Mouse (Mus musculus): ENCODE measurements around the gene Snupn.
"Not testable (repeated sequence)": the region's sequence is repeated elsewhere in the genome, so short reads cannot be mapped to it uniquely, and the experiment has no call there.

Gene Snupn

GRCm38 (mm10) chr9:56950414-56951400 lies at the start of gene Snupn:
Gene Snupn, plus strand, starts transcription at chr9:56950878.
- DNase-seq (ENCODE audit: low read depth) = peak; percentile 99

DNA sequence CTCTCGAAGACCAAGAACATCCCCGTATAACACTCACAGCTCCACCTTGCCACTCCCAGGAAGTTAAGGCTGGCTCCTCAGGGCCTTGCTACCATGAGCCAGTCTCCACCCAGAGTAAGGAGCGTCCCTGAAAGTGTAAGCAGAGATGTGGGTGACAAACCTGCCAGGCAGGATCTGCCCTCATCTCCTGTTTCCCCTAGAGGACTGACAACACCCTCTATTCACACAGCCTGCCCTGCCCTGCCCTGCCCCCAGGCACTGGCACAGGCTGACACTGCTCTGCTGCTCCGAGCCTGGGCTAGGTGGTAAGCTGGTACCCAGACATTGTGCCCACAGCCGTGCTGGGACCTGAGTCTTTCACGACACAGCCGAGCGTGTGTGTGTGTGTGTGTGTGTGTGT lies 49.5 kb upstream of the Snupn start:
- DNase-seq (ENCODE audit: low read depth) = peak; percentile 61

DNA sequence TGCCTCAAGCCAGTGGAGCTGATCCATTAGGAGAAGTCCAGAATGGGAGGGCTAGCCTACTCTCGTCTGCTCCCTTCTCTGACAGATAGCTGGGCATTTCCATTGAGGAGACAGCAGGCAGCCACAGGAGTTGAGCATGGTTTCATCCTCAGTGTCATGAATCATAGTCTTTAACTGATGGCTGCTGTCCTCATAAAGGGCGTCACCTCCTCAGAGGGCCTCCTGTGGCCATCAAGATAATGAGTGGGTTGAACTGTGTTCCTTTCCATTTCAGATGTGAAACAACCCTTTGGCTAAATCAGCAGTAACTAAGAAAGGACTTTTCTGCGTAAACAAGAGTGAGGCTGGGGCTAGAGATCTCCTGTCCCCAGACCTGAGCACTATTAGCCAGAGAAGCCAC lies 47.0 kb upstream of the Snupn start:
- DNase-seq (ENCODE audit: low read depth) = no peak

DNA sequence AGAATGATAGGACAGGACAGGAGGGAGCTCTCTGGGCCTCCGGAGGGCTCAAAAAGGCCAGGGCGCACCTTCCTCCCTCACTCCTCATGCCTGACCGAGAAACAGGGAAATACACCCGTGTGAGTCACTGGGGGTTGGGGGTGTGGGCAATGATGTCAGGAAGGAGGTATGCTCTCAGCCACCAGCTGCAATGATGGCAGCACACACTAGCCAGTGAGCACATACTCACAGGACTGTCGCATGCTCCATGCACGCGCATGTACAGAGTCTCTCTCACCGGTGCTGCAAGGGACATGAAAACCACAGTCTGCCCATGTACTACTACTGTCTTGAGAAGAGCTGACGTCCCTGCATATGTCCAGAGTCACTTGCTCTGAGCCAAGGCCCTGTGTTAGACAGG lies 43.1 kb upstream of the Snupn start:
- DNase-seq (ENCODE audit: low read depth) = peak; percentile 52

GRCm38 (mm10) chr9:56909991-56910390 lies 40.7 kb upstream of the Snupn start:
- DNase-seq (ENCODE audit: low read depth) = not testable (repeated sequence)

DNA sequence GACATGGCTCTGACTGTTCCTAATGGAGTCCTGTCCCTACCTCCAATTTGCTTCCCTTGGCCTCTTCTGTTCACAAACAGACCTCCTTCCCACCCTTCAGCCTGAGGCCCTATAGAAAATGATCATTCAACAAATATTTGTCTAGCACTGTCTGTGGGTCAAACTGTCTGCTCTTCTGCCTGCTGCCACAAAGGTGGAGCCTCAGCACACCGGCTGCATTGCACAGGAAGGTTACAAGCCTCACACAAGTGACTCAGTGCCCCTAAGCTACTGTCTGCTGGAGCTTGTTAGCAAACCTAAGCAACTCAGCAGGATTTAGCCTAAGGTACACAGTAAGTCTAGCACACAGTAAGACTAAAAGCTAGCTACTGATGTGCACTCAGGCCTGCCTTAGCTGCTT lies 39.7 kb upstream of the Snupn start:
- DNase-seq (ENCODE audit: low read depth) = no peak

DNA sequence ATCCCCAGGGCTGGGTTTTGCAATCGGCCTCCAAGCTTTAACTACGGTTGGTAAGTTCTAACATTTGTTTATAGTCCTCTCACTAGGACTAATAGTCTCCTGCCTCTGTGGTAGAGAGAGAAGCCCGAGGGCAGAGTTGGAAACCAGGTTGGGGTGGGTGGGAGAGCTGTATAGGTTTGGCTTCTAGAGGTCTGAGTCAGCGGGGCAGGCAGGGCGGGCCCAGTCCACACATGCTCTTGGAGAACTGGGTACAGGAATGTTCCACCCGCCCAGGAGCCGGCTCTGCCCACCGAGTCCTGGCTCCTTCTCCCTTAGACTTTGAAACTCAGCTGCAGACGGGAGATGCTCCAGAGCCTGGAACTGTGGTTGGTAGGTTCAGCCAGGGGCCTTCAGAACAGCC lies 36.7 kb upstream of the Snupn start:
- DNase-seq (ENCODE audit: low read depth) = no peak

DNA sequence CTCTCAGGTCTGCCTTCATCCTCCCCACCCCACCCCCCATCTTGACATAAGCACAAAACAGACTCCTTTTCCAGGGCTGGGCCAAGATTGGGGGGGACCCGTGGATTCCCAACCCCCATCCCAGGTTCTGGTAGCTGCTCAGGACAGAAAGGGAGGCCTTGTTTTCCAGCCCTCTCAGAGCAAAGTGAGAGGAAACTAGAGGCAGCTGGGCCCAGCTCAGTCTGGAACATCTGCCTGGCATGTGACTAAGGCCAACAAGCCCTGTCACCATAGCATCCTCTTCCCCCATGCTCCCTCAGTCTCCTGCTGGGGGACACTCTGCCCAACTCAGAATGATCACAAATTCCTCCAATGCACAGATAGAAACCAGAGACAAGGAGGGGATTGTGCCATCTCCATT lies 35.6 kb upstream of the Snupn start:
- no peak for DNase-seq (ENCODE audit: low read depth)

DNA sequence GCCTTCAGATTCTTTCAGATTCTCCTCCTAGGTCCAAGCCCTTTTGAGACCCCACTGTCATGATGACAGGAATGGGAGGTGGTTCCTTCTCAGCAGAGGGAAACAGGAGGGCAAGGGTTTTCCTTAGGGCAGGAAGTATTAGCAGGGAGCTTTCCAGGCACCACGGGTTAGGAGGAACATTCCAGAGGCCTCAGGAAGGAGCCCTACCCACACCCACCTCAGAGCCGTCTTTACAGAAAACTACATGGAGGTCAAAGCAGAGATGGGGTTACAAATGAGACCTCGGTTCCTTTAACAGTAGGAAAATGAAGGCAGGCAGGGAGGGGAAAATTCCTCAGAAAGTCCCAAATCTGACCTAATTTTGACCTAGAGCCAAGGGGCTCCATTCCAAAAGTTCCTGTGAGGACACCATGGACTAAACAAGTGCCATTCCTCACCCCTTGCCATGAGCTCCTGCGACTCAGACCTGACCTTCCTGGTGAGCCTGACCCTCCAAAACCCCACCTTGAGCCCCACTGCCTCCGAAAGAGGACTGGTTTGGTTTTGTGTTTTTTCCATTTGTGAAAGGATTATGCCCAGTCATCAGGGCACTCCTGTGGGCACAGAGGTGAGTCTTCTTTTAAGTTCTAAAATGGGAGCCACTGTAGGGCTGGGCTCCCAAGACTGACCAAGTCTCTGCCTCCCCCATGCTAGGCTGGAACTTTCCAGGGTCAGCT lies 34.8 kb upstream of the Snupn start:
- DNase-seq (ENCODE audit: low read depth) = no peak

GRCm38 (mm10) chr9:56917131-56917530 lies 33.5 kb upstream of the Snupn start:
- no peak for DNase-seq (ENCODE audit: low read depth)

- no peak for DNase-seq (ENCODE audit: low read depth)
These were observed 32.2 kb upstream of the Snupn start for GRCm38 (mm10) chr9:56918466-56918865.

GRCm38 (mm10) chr9:56922746-56923145 lies 27.9 kb upstream of the Snupn start:
- no peak for DNase-seq (ENCODE audit: low read depth)

DNA sequence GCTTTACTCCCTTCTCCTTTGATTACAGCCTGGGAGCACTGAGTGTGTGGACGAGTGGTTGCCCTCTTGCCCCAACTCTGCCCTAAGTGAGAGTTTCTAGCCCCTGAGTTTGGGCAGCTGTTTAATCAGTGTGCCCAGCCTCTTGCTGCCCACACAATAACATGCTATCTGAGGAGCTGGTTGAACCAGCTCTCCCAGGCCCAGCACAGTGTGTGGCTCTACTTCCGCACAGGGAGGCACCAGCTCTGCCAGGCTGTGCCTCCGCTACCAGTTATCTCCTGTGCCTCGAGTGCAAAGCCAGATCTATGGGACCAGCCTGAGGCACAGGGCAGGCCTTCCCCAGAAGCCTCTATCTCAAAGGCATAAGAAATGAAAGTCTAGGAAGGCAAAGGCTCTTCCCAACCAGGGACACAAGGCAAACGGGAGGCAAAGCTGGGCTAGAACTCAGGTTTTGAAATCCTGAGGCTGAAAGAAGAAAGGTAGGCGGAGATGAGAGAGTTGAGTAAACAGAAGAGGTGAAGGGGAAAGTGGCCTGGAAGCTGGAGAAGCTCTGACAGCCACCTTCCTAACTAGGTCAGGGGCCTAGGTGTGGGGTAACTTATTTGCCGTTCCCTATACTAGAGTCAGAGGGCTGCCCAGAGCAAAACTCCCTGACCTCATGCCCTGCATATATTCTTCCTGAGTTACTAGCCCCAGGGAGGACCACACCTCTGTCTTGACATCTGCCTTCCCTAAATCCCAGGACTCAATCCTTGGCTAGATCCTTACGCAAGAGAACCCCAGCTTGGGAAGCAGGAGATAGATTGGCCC lies 26.6 kb upstream of the Snupn start:
- DNase-seq (ENCODE audit: low read depth) = no peak

DNA sequence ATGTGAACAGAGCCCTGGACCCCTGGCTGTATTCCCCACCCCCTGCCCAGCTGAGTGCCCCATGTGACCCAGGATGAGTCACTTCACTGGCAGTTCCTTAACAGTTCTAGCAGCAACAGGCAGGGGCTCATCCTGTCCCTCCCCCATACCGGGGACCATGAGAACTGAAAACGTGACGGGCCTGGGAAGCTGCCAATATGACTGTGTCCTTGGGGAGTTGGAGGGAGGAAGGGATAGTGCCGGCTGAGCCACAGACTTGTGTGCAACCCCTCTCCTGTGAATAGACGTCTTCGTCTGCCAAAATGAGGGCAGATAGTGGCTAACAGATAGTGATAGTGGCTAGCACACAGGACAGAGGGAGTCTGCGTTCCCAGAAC lies 26.0 kb upstream of the Snupn start:
- peak; percentile 92 for DNase-seq (ENCODE audit: low read depth)

DNA sequence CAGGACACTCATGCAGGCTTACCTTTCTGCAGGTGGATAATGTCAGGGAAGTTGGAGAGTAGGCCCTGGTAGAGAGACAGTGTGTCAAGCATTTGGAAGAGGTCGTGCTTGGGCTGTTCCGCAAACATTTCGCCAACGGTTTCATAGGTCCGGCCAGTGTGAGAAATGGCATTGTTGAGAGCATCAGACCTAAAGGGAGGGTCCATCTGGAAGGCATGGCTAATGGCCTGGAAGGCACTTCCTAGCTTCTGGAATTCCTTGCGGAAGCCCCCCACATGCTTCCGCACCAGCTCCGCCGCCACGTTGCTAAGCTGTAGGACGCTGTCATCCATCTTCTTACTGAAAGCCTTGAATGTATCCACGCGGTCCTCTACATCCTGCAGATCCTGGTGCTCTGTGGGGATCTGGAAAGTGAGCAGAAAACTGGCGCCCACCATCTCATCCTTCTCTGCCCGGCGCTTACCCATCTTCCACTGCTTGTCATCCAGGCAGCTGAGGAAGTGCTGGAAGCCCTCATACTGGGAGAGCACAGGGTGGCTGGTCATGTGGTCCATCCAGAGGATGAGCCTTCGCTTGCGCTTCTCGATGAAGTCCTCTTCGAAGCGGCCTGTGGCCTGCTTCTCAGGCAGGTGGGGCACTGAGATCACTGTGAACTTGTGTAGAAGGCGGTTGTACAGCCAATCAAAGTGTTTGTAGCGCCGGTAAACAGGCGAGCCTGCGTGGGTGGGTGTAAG lies 25.2 kb upstream of the Snupn start:
- no peak for DNase-seq (ENCODE audit: low read depth)

DNA sequence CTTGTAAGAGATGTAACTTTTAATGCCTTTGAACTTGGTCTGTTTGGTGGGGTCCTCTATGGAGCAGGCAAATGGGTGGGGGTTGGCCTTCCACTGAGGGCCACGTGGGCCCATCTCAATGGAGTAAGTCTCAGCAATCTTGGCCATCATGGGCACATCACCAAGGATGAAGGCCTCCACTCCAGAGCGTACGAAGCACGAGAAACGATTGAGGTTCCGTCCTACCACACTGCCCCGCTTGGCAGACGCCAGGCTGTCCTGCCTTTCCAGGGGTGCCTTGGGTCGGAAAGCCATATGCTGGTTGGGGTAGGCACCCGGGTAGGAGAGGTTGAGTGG lies 24.7 kb upstream of the Snupn start:
- no peak for DNase-seq (ENCODE audit: low read depth)

GRCm38 (mm10) chr9:56926387-56926786 lies 24.3 kb upstream of the Snupn start:
- DNase-seq (ENCODE audit: low read depth) = no peak

DNA sequence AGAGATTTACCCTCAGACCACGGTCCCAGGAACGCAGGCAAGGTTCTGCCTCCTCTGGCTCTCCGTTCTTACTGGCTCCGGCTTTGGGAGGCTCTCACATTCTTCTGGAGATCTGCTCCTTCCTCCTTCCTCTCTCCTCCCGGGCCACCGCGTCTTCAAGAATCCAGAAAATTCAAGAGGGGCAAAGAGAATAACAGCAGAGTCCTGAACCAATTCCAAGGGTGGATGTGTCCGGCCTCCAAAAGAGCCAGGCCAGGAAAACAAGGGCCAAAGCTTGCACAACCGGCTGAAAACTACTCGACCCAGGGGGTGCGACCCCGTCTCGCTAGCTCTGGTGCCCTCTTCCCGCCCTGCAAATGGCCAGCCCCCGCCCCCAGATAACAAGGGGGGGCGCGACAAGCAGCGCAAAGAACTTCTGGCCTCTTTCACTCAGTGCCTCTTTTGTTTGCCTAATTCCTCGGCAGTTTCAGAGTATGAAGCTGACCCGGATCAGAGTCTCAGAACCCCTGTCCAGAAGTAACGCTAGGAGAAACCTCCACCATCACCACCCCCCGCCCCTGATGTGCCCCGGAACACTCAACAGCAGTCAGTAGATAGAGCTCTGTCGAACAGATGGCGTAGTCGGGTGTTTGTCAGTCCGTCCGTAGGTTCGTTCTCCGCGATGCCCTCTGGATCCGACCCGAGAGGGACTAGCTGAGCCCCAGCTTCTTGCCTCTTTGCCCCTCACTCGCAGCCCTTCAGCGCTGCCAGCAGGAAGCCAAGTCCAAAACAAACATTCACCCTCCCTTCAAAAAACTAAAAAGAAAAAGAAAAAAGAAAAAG lies 23.3 kb upstream of the Snupn start:
- DNase-seq (ENCODE audit: low read depth) = no peak

- peak; percentile 90 for DNase-seq (ENCODE audit: low read depth)
These were observed 22.5 kb upstream of the Snupn start, which contains the start of gene Snx33 for GRCm38 (mm10) chr9:56928041-56928811. Gene Snx33, minus strand, starts transcription at chr9:56928371.

DNA sequence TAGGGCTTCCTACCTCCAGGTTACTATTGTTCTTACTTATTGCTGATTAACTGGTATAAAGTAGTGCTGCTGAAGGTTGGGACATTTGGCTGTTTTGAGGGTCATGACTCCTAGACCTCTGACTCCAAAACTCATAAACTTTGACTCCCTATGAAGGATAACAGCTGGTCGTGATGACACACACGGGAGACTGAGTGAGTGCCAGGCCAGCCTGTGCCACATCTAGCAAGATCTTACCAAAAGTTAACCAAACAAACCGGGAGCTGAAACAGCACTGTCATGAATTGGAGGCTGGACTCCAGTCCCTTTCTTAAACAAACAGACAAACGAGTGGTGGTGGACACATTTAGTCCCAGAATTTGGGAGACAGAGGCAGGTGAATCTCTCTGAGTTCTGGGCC lies 21.2 kb upstream of the Snupn start:
- DNase-seq (ENCODE audit: low read depth) = peak; percentile 43
